Mouse (Mus musculus) ES-Bruce4 (cell line): Measurements from ENCODE around the gene Saysd1.

Experiments used
- CTCF ChIP-seq: IDR thresholded peaks from one replicate; pipeline ENCODE4 v1.8.1; 2011; ENCODE audit warnings: low read depth, low read length
- EP300 ChIP-seq: IDR thresholded peaks from 2 replicates; pipeline ENCODE4 v1.6.1; 2011; ENCODE audit warnings: low read depth, low read length; ENCODE audit not compliant: insufficient read depth
- POLR2A ChIP-seq: IDR thresholded peaks from one replicate; pipeline ENCODE4 v1.8.1; 2011; ENCODE audit warnings: low read length; ENCODE audit not compliant: insufficient read depth

DNA sequence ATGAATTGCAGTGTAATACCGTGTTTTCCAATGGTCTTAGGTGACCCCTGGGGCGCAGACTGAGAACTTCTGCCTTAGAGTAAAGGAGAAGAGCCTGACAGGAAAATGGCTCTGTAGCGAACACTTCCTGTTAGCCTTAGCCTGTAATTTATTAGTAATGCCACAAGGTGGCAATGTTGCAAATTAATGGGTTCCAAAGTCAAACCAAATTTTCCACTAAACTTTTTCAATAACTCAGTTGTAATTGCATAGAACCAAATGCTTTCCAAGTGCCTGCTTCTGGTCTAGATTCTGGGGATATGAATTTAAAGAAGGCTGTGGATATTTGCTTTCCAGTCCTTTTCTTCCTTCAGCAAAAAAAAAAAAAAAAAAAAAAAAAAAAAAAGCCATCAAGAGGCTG, 26.1 kb downstream of the Saysd1 start:
- TF ChIP-seq CTCF (no peak), EP300 (no peak), POLR2A (no peak)
